Mouse (Mus musculus) heart, embryonic 16.5 days (tissue): ENCODE measurements around the gene Pfkp. TPM values are rescaled to one million over a fixed set of nuclear protein-coding genes. Genes with fewer than 3 reads are reported as not detected.

Experiments
- ATAC-seq: fragments of 200-750 bp; cut with Nextera tagmentation; replicated peaks from 2 replicates; pipeline ENCODE4 v1.8.0; 2017; ENCODE audit warnings: moderate number of reproducible peaks; ENCODE audit not compliant: insufficient read depth, low FRiP score; ENCODE audit errors: extremely low read depth
- H3K27ac ChIP-seq: fragments of 300-500 bp; sonication (generic); 2 replicates; pipeline ENCODE4 v1.5.1; 2014; ENCODE audit warnings: mild to moderate bottlenecking, low read length, control low read depth, moderate library complexity
- H3K27me3 ChIP-seq: fragments of 300-500 bp; sonication (generic); 2 replicates; pipeline ENCODE4 v1.6.1; 2014; ENCODE audit warnings: low read length, mixed read lengths; ENCODE audit not compliant: control insufficient read depth, insufficient read depth
- H3K36me3 ChIP-seq: fragments of 300-500 bp; sonication (generic); 2 replicates; pipeline ENCODE4 v1.6.1; 2014; ENCODE audit not compliant: control insufficient read depth, insufficient read depth
- H3K4me1 ChIP-seq: fragments of 300-500 bp; sonication (generic); 2 replicates; pipeline ENCODE4 v1.6.1; 2014; ENCODE audit warnings: low read length, mixed read lengths; ENCODE audit not compliant: control insufficient read depth, insufficient read depth
- H3K4me2 ChIP-seq: fragments of 300-500 bp; sonication (generic); 2 replicates; pipeline ENCODE4 v1.6.1; 2014; ENCODE audit warnings: low read depth, mild to moderate bottlenecking, control low read depth, low read length
- H3K4me3 ChIP-seq: fragments of 300-500 bp; sonication (generic); 2 replicates; pipeline ENCODE4 v1.5.1; 2014; ENCODE audit warnings: mild to moderate bottlenecking, control low read depth, low read length
- H3K9ac ChIP-seq: fragments of 300-500 bp; sonication (generic); 2 replicates; pipeline ENCODE4 v1.6.1; 2014; ENCODE audit warnings: low read length, control low read depth
- H3K9me3 ChIP-seq: fragments of 300-500 bp; sonication (generic); replicated peaks from 2 replicates; pipeline ENCODE4 v1.6.1; 2016; ENCODE audit warnings: low read length; ENCODE audit not compliant: control insufficient read depth
- WGBS: fragments of 180-500 bp; shearing (Covaris S2); extraction: QIAGEN DNeasy Blood & Tissue Kit; methylation state at CpG from one replicate; pipeline ENCODE4 v1.1.7; 2014; 5-methylcytosine and 5-hydroxymethylcytosine counted together
- polyA plus RNA-seq: library from polyadenylated mRNA; unstranded; fragments of >200 nt; fragmentation: Nextera tagmentation; extraction: Ambion mirVana; gene quantifications from 2 replicates; pipeline ENCODE4 v1.2.1, GENCODE M21; 2015

Pfkp gene
- polyA plus RNA-seq = 201 and 224 TPM in 2 replicates

- peak within 1 kb of the TSS; percentile 96 for H3K27ac ChIP-seq
- no peaks in the 10 kb centered on the region for H3K27me3 ChIP-seq
- H3K36me3 ChIP-seq = no peaks in the 10 kb centered on the region
- WGBS = 2% methylated on average over 34 of the region's 34 CpGs
- peak within 1 kb of the TSS; percentile 99 for H3K4me2 ChIP-seq
- peaks cover 9% of the 10 kb centered on the region for H3K4me1 ChIP-seq
- peak within 1 kb of the TSS; percentile 89 for H3K4me3 ChIP-seq
- no peaks in the 10 kb centered on the region for H3K9me3 ChIP-seq
- peak within 1 kb of the TSS; percentile 86 for H3K9ac ChIP-seq
- peak; percentile 90 for ATAC-seq
Measured at GRCm38 (mm10) chr13:6648669-6649233, at the start of gene Pfkp. Pfkp (minus strand) TSS chr13:6648777.

GRCm38 (mm10) chr13:6690607-6691006 is 42.0 kb upstream of the Pfkp start:
- H3K4me3 ChIP-seq = no peak overlapping the region
- H3K9me3 ChIP-seq = no peaks in the 10 kb centered on the region
- no peak overlapping the region for H3K9ac ChIP-seq
- no peak overlapping the region for H3K4me2 ChIP-seq
- H3K4me1 ChIP-seq = no peaks in the 10 kb centered on the region
- no peak for ATAC-seq
- H3K27ac ChIP-seq = no peak overlapping the region
- no peaks in the 10 kb centered on the region for H3K36me3 ChIP-seq
- 78% methylated on average over 3 of the region's 3 CpGs for WGBS
- peaks cover 2% of the 10 kb centered on the region; the same call in 1 of the 2 replicates for H3K27me3 ChIP-seq

GRCm38 (mm10) chr13:6689962-6690361 is 41.4 kb upstream of the Pfkp start:
- no peak overlapping the region for H3K4me3 ChIP-seq
- H3K9ac ChIP-seq = no peak overlapping the region
- 0 out of 2 replicates have a peak, but pooled peaks have one; percentile 41 for ATAC-seq
- no peak overlapping the region for H3K4me2 ChIP-seq
- no peaks in the 10 kb centered on the region for H3K36me3 ChIP-seq
- WGBS = 63% methylated on average over 4 of the region's 4 CpGs
- no peaks in the 10 kb centered on the region for H3K4me1 ChIP-seq
- no peaks in the 10 kb centered on the region for H3K9me3 ChIP-seq
- H3K27me3 ChIP-seq = peaks cover 2% of the 10 kb centered on the region; the same call in 1 of the 2 replicates
- no peak overlapping the region for H3K27ac ChIP-seq

GRCm38 (mm10) chr13:6688790-6689433 is 40.3 kb upstream of the Pfkp start:
- ATAC-seq = no peak
- Histone ChIP-seq H3K4me1 (no peaks in the 10 kb centered on the region), H3K27ac (no peak overlapping the region), H3K27me3 (peaks cover 2% of the 10 kb centered on the region; the same call in 1 of the 2 replicates), H3K9me3 (no peaks in the 10 kb centered on the region), H3K9ac (no peak overlapping the region), H3K4me3 (no peak overlapping the region), H3K4me2 (no peak overlapping the region), H3K36me3 (no peaks in the 10 kb centered on the region)
- WGBS = 44% methylated on average over 7 of the region's 7 CpGs

GRCm38 (mm10) chr13:6666887-6667286 is 18.3 kb upstream of the Pfkp start:
- ATAC-seq = peak; percentile 79; the same call in 1 of the 2 replicates
- 43% methylated on average over 4 of the region's 4 CpGs for WGBS

GRCm38 (mm10) chr13:6665506-6665905 is 16.9 kb upstream of the Pfkp start:
- no peak overlapping the region for H3K9ac ChIP-seq
- no peaks in the 10 kb centered on the region for H3K9me3 ChIP-seq
- H3K4me2 ChIP-seq = no peak overlapping the region
- no peak for ATAC-seq
- peaks cover 6% of the 10 kb centered on the region; the same call in 1 of the 2 replicates for H3K4me1 ChIP-seq
- H3K36me3 ChIP-seq = no peaks in the 10 kb centered on the region
- no peak overlapping the region for H3K27ac ChIP-seq
- H3K4me3 ChIP-seq = no peak overlapping the region
- no peaks in the 10 kb centered on the region for H3K27me3 ChIP-seq
- WGBS = 47% methylated on average over 1 of the region's 1 CpGs

More at GRCm38 (mm10) chr13:6666887-6667286, 18.3 kb upstream of the Pfkp start:
- peaks cover 6% of the 10 kb centered on the region; the same call in 1 of the 2 replicates for H3K4me1 ChIP-seq
- H3K36me3 ChIP-seq = no peaks in the 10 kb centered on the region
- no peaks in the 10 kb centered on the region for H3K27me3 ChIP-seq
- peak overlapping the region; percentile 58 for H3K27ac ChIP-seq
- no peaks in the 10 kb centered on the region for H3K9me3 ChIP-seq
- no peak overlapping the region for H3K4me3 ChIP-seq
- no peak overlapping the region for H3K9ac ChIP-seq
- no peak overlapping the region for H3K4me2 ChIP-seq

GRCm38 (mm10) chr13:6664216-6664615 is 15.6 kb upstream of the Pfkp start:
- Histone ChIP-seq H3K9ac (no peak overlapping the region), H3K27me3 (no peaks in the 10 kb centered on the region), H3K27ac (no peak overlapping the region), H3K9me3 (no peaks in the 10 kb centered on the region), H3K36me3 (no peaks in the 10 kb centered on the region), H3K4me1 (peaks cover 6% of the 10 kb centered on the region; the same call in 1 of the 2 replicates), H3K4me3 (no peak overlapping the region), H3K4me2 (no peak overlapping the region)
- no peak for ATAC-seq
- 61% methylated on average over 5 of the region's 5 CpGs for WGBS

GRCm38 (mm10) chr13:6659314-6659713 is 10.7 kb upstream of the Pfkp start:
- no peaks in the 10 kb centered on the region for H3K36me3 ChIP-seq
- no peaks in the 10 kb centered on the region for H3K4me1 ChIP-seq
- 72% methylated on average over 6 of the region's 6 CpGs for WGBS
- H3K9ac ChIP-seq = no peak overlapping the region
- no peak overlapping the region for H3K27ac ChIP-seq
- no peaks in the 10 kb centered on the region for H3K27me3 ChIP-seq
- ATAC-seq = no peak
- no peak overlapping the region for H3K4me3 ChIP-seq
- no peak overlapping the region for H3K4me2 ChIP-seq
- no peaks in the 10 kb centered on the region for H3K9me3 ChIP-seq

GRCm38 (mm10) chr13:6657300-6657699 is 8.7 kb upstream of the Pfkp start:
- H3K4me2 ChIP-seq = no peak overlapping the region
- WGBS = 55% methylated on average over 2 of the region's 2 CpGs
- no peaks in the 10 kb centered on the region for H3K36me3 ChIP-seq
- H3K4me3 ChIP-seq = no peak overlapping the region
- no peak overlapping the region for H3K27ac ChIP-seq
- no peak; the same call in 1 of the 2 replicates for ATAC-seq
- H3K4me1 ChIP-seq = no peaks in the 10 kb centered on the region
- H3K9me3 ChIP-seq = no peaks in the 10 kb centered on the region
- no peaks in the 10 kb centered on the region for H3K27me3 ChIP-seq
- H3K9ac ChIP-seq = no peak overlapping the region
